Mouse (Mus musculus): Measurements from ENCODE around the gene Lrrc23.
"Not testable (repeated sequence)": the region's sequence is repeated elsewhere in the genome, so short reads cannot be mapped to it uniquely, and the experiment has no call there.

Gene Lrrc23

GRCm38 (mm10) chr6:124779222-124779983, at the start of gene Lrrc23:
TSS of gene Lrrc23 (minus strand) at chr6:124779727.
- no peak for DNase-seq (ENCODE audit: extremely low read depth, low read depth)

GRCm38 (mm10) chr6:124828101-124828592, 48.6 kb upstream of the Lrrc23 start:
- no peak for DNase-seq (ENCODE audit: extremely low read depth, low read depth)

- no peak for DNase-seq (ENCODE audit: extremely low read depth, low read depth)
These were observed 42.5 kb upstream of the Lrrc23 start for GRCm38 (mm10) chr6:124822049-124822448.

GRCm38 (mm10) chr6:124820891-124821290, 41.4 kb upstream of the Lrrc23 start:
- DNase-seq (ENCODE audit: extremely low read depth, low read depth), result no peak

GRCm38 (mm10) chr6:124817971-124818370, 38.4 kb upstream of the Lrrc23 start:
- no peak for DNase-seq (ENCODE audit: extremely low read depth, low read depth)

GRCm38 (mm10) chr6:124817563-124817962, 38.0 kb upstream of the Lrrc23 start:
- DNase-seq (ENCODE audit: extremely low read depth, low read depth), result no peak

GRCm38 (mm10) chr6:124817125-124817524, 37.6 kb upstream of the Lrrc23 start:
- DNase-seq (ENCODE audit: extremely low read depth, low read depth), result no peak

- DNase-seq (ENCODE audit: extremely low read depth, low read depth), result no peak
These were observed 37.1 kb upstream of the Lrrc23 start for GRCm38 (mm10) chr6:124816611-124817010.

- DNase-seq (ENCODE audit: extremely low read depth, low read depth), result no peak
These were observed 35.6 kb upstream of the Lrrc23 start for GRCm38 (mm10) chr6:124814858-124815774.

GRCm38 (mm10) chr6:124814448-124814847, 34.9 kb upstream of the Lrrc23 start:
- DNase-seq (ENCODE audit: extremely low read depth, low read depth), result no peak

GRCm38 (mm10) chr6:124813933-124814332, 34.4 kb upstream of the Lrrc23 start, which contains the start of gene Tpi1:
TSS of gene Tpi1 (minus strand) at chr6:124814296.
- peak; percentile 74 for DNase-seq (ENCODE audit: extremely low read depth, low read depth)

GRCm38 (mm10) chr6:124813496-124813895, 34.0 kb upstream of the Lrrc23 start:
- peak; percentile 81 for DNase-seq (ENCODE audit: extremely low read depth, low read depth)

GRCm38 (mm10) chr6:124812848-124813247, 33.3 kb upstream of the Lrrc23 start:
- no peak for DNase-seq (ENCODE audit: extremely low read depth, low read depth)

- DNase-seq (ENCODE audit: extremely low read depth, low read depth), result peak; percentile 38
These were observed 32.4 kb upstream of the Lrrc23 start for GRCm38 (mm10) chr6:124811701-124812560.

- no peak for DNase-seq (ENCODE audit: extremely low read depth, low read depth)
These were observed 31.8 kb upstream of the Lrrc23 start for GRCm38 (mm10) chr6:124811403-124811665.

GRCm38 (mm10) chr6:124810566-124811402, 31.3 kb upstream of the Lrrc23 start:
- DNase-seq (ENCODE audit: extremely low read depth, low read depth), result not testable (repeated sequence)

- DNase-seq (ENCODE audit: extremely low read depth, low read depth), result no peak
These were observed 30.4 kb upstream of the Lrrc23 start for GRCm38 (mm10) chr6:124809775-124810538.

GRCm38 (mm10) chr6:124809052-124809774, 29.7 kb upstream of the Lrrc23 start:
- DNase-seq (ENCODE audit: extremely low read depth, low read depth), result no peak
